8 mouse cellular contexts compared by ENCODE assay signal in genomic region chr10:63382372-63383279, GRCm38 (mm10). TPM values are rescaled to one million over a fixed set of nuclear protein-coding genes. Genes with fewer than 3 reads are reported as not detected.
DNase-seq lines count a peak whose midpoint lies in the region; ATAC-seq and TF ChIP-seq lines count a peak whose summit lies in the region.

Gene Dnajc12 (plus strand): TSS chr10:63382443.

- H3K4me3 ChIP-seq in CH12.LX (replicated peaks in 1 of 3; ENCODE audit: low read depth in 2 of 3, low read length in 2 of 3, poor library complexity in 1 of 3), result peak within 1 kb of the TSS; percentile 59 to 70 (median 64)
- H3K4me3 ChIP-seq in forebrain, embryonic 11.5 days (ENCODE audit: low read depth, low read length), result peak within 1 kb of the TSS; percentile 48
- peak within 1 kb of the TSS; percentile 64 for H3K4me3 ChIP-seq in heart, embryonic 16.5 days (ENCODE audit: low read length)
- peak within 1 kb of the TSS; percentile 67 for H3K4me3 ChIP-seq in liver, embryonic 15.5 days (replicated peaks)
- H3K4me3 ChIP-seq in neural tube, embryonic 12.5 days, result peak within 1 kb of the TSS; percentile 47

- under 1% methylated on average over 28 of the region's 28 CpGs for WGBS in forebrain, embryonic 11.5 days
- WGBS in heart, embryonic 16.5 days, result under 1% methylated on average over 28 of the region's 28 CpGs
- under 1% methylated on average over 28 of the region's 28 CpGs for WGBS in liver, embryonic 15.5 days (ENCODE audit: insufficient replicate concordance)
- under 1% methylated on average over 28 of the region's 28 CpGs for WGBS in neural tube, embryonic 12.5 days

- peak; percentile 47 to 86; a peak in 3 of 4 replicates for TF ChIP-seq CTCF in CH12.LX (conservative IDR thresholded peaks at IDR 0.05 in 1 of 2, IDR thresholded peaks at IDR 0.05 in 1 of 2; ENCODE audit: low read depth in 2 of 2, low read length in 2 of 2)

- no peaks in the 10 kb centered on the region for H3K36me3 ChIP-seq in CH12.LX (replicated peaks in 1 of 2; ENCODE audit: control insufficient read depth in 1 of 2, insufficient read depth in 1 of 2, low read length in 1 of 2)
- H3K36me3 ChIP-seq in forebrain, embryonic 11.5 days (ENCODE audit: control insufficient read depth, insufficient read depth, low read length), result no peaks in the 10 kb centered on the region
- H3K36me3 ChIP-seq in heart, embryonic 16.5 days (ENCODE audit: control insufficient read depth, insufficient read depth), result no peaks in the 10 kb centered on the region
- no peaks in the 10 kb centered on the region for H3K36me3 ChIP-seq in liver, embryonic 15.5 days (replicated peaks)
- no peaks in the 10 kb centered on the region for H3K36me3 ChIP-seq in neural tube, embryonic 12.5 days

- in situ Hi-C loops in CH12.LX (cut with MboI; ENCODE audit: low pct_ligation_motif_present, low pct_unique_long_range_greater_than_20kb, low sequenced_read_pairs), result loop anchor here (5.0 kb wide), 2 partner anchors 65 to 230 kb away; no protein-coding TSS in a partner anchor

- H3K27me3 ChIP-seq in CH12.LX (replicated peaks), result no peaks in the 10 kb centered on the region
- no peaks in the 10 kb centered on the region for H3K27me3 ChIP-seq in forebrain, embryonic 11.5 days (ENCODE audit: control insufficient read depth, insufficient read depth, low read length)
- no peaks in the 10 kb centered on the region for H3K27me3 ChIP-seq in heart, embryonic 16.5 days (ENCODE audit: control insufficient read depth, insufficient read depth, low read length)
- H3K27me3 ChIP-seq in liver, embryonic 15.5 days, result no peaks in the 10 kb centered on the region
- H3K27me3 ChIP-seq in neural tube, embryonic 12.5 days (replicated peaks), result no peaks in the 10 kb centered on the region

- H3K79me2 ChIP-seq in CH12.LX (replicated peaks; ENCODE audit: control insufficient read depth, extremely low read depth, insufficient read depth, poor library complexity, severe bottlenecking), result no peaks in the 10 kb centered on the region

- dilution Hi-C loops in CH12.LX (cut with MboI; ENCODE audit: extremely low pct_ligation_motif_present, extremely low pct_unique_long_range_greater_than_20kb, low sequenced_read_pairs), result no loop called here

- ATAC-seq in forebrain, embryonic 11.5 days (replicated peaks; ENCODE audit: low FRiP score), result peak; percentile 91
- peak; percentile 91 for ATAC-seq in heart, embryonic 16.5 days (replicated peaks; ENCODE audit: extremely low read depth, insufficient read depth, low FRiP score)
- peak; percentile 82 for ATAC-seq in liver, embryonic 15.5 days (ENCODE audit: insufficient read depth)
- ATAC-seq in neural tube, embryonic 12.5 days (ENCODE audit: low FRiP score, low read depth), result peak; percentile 91

- H3K4me1 ChIP-seq in CH12.LX (ENCODE audit: control insufficient read depth in 1 of 2, insufficient read depth in 2 of 2), result peaks cover 3 to 9% of the 10 kb centered on the region in 2 experiments; a peak in 3 of 4 replicates
- peaks cover 6% of the 10 kb centered on the region; the same call in 1 of the 2 replicates for H3K4me1 ChIP-seq in forebrain, embryonic 11.5 days (replicated peaks; ENCODE audit: control insufficient read depth, insufficient read depth, low read length)
- H3K4me1 ChIP-seq in heart, embryonic 16.5 days (ENCODE audit: control insufficient read depth, insufficient read depth, low read length), result peaks cover 6% of the 10 kb centered on the region
- H3K4me1 ChIP-seq in liver, embryonic 15.5 days (replicated peaks), result peaks cover 20% of the 10 kb centered on the region
- H3K4me1 ChIP-seq in neural tube, embryonic 12.5 days, result peaks cover 7% of the 10 kb centered on the region

- peak; percentile 97 for DNase-seq in CH12.LX (ENCODE audit: extremely low read depth)
- DNase-seq in c-Kit-positive CD71-positive TER-119-negative erythroid progenitor cells, embryonic 14.5 days (ENCODE audit: low read depth), result peak; percentile 96
- peak; percentile 85 for DNase-seq in forebrain, embryonic 11.5 days (ENCODE audit: low spot score)
- peak; percentile 88 to 94 for DNase-seq in kidney, postnatal 36 days
- DNase-seq in telencephalon, adult 2 months (ENCODE audit: low read depth, low spot score), result peak; percentile 99

- peak; percentile 88 for TF ChIP-seq POLR2A in CH12.LX (IDR thresholded peaks at IDR 0.05; ENCODE audit: low read depth, low read length)

- TF ChIP-seq EP300 in CH12.LX (IDR thresholded peaks at IDR 0.05; ENCODE audit: low read length), result no peak

- H3K9ac ChIP-seq in CH12.LX (ENCODE audit: insufficient read depth, low read depth), result peak within 1 kb of the TSS; percentile 62
- H3K9ac ChIP-seq in forebrain, embryonic 11.5 days (ENCODE audit: low read length), result peak within 1 kb of the TSS; percentile 64
- H3K9ac ChIP-seq in heart, embryonic 16.5 days (ENCODE audit: low read length), result peak within 1 kb of the TSS; percentile 79
- H3K9ac ChIP-seq in liver, embryonic 15.5 days, result peak within 1 kb of the TSS; percentile 69
- H3K9ac ChIP-seq in neural tube, embryonic 12.5 days, result peak within 1 kb of the TSS; percentile 61

- H3K4me2 ChIP-seq in CH12.LX (ENCODE audit: insufficient read depth, low read depth, poor library complexity, severe bottlenecking), result peak within 1 kb of the TSS; percentile 90
- peak within 1 kb of the TSS; percentile 86 for H3K4me2 ChIP-seq in forebrain, embryonic 11.5 days (ENCODE audit: low read depth, low read length, severe bottlenecking)
- peak within 1 kb of the TSS; percentile 82 for H3K4me2 ChIP-seq in heart, embryonic 16.5 days (ENCODE audit: low read depth, low read length)
- H3K4me2 ChIP-seq in liver, embryonic 15.5 days, result peak within 1 kb of the TSS; percentile 96
- H3K4me2 ChIP-seq in neural tube, embryonic 12.5 days (replicated peaks), result peak within 1 kb of the TSS; percentile 88

- no peak within 1 kb of the TSS for H3K27ac ChIP-seq in CH12.LX (ENCODE audit: insufficient read depth, low read depth)
- H3K27ac ChIP-seq in forebrain, embryonic 11.5 days (ENCODE audit: low read depth, low read length), result no peak within 1 kb of the TSS
- peak within 1 kb of the TSS; percentile 59; the same call in 1 of the 2 replicates for H3K27ac ChIP-seq in heart, embryonic 16.5 days (ENCODE audit: low read length)
- H3K27ac ChIP-seq in liver, embryonic 15.5 days (replicated peaks), result 0 out of 2 replicates have a peak within 1 kb of the TSS, but pooled peaks have one; percentile 29
- H3K27ac ChIP-seq in neural tube, embryonic 12.5 days, result no peak within 1 kb of the TSS

- TF ChIP-seq RAD21 in CH12.LX (IDR thresholded peaks at IDR 0.05; ENCODE audit: low read depth, low read length), result peak; percentile 79

- H3K9me3 ChIP-seq in CH12.LX (replicated peaks; ENCODE audit: low read length), result no peaks in the 10 kb centered on the region
- no peaks in the 10 kb centered on the region for H3K9me3 ChIP-seq in forebrain, embryonic 11.5 days (ENCODE audit: control insufficient read depth, low read length)
- H3K9me3 ChIP-seq in heart, embryonic 16.5 days (replicated peaks; ENCODE audit: control insufficient read depth, low read length), result no peaks in the 10 kb centered on the region
- no peaks in the 10 kb centered on the region for H3K9me3 ChIP-seq in liver, embryonic 15.5 days (replicated peaks)
- H3K9me3 ChIP-seq in neural tube, embryonic 12.5 days, result no peaks in the 10 kb centered on the region

TF ChIP-seq in CH12.LX, 34 proteins besides CTCF, POLR2A, EP300 and RAD21 (continues in another document):
- no peak for TF ChIP-seq IRF4 (IDR thresholded peaks at IDR 0.05; ENCODE audit: low read depth, low read length)
- TF ChIP-seq MAX (IDR thresholded peaks at IDR 0.05; ENCODE audit: low read length), result no peak
- TF ChIP-seq ZMIZ1 (IDR thresholded peaks at IDR 0.05; ENCODE audit: low read depth, low read length), result peak; percentile 79; the same call in 1 of the 2 replicates
- no peak for TF ChIP-seq RCOR1 (conservative IDR thresholded peaks at IDR 0.05; ENCODE audit: low read depth, low read length)
- peak; percentile 98 for TF ChIP-seq CHD2 (IDR thresholded peaks at IDR 0.05; ENCODE audit: low read length)
- TF ChIP-seq MXI1 (IDR thresholded peaks at IDR 0.05; ENCODE audit: low read depth, low read length), result peak; percentile 64; the same call in 1 of the 2 replicates
- TF ChIP-seq ELF1 (IDR thresholded peaks at IDR 0.05; ENCODE audit: low read depth, low read length), result peak; percentile 92
- peak; percentile 57; the same call in 1 of the 2 replicates for TF ChIP-seq MEF2A (IDR thresholded peaks at IDR 0.05; ENCODE audit: borderline replicate concordance, low read depth, low read length)
- TF ChIP-seq NELFE (IDR thresholded peaks at IDR 0.05; ENCODE audit: low read depth, low read length), result peak; percentile 86
- no peak for TF ChIP-seq ETS1 (conservative IDR thresholded peaks at IDR 0.05; ENCODE audit: low read depth, low read length)
- peak; percentile 97 for TF ChIP-seq HCFC1 (IDR thresholded peaks at IDR 0.05; ENCODE audit: low read depth, low read length)
- TF ChIP-seq PAX5 (IDR thresholded peaks at IDR 0.05; ENCODE audit: low read length), result no peak
- TF ChIP-seq ZNF384 (IDR thresholded peaks at IDR 0.05; ENCODE audit: low read depth, low read length), result peak; percentile 65
- peak; percentile 64; the same call in 1 of the 2 replicates for TF ChIP-seq POLR2AphosphoS2 (IDR thresholded peaks at IDR 0.05; ENCODE audit: low read depth, low read length)
- peak; percentile 69; the same call in 1 of the 2 replicates for TF ChIP-seq MYC (IDR thresholded peaks at IDR 0.05; ENCODE audit: low read depth, low read length)
- TF ChIP-seq E2F4 (IDR thresholded peaks at IDR 0.05; ENCODE audit: insufficient replicate concordance, low read depth, low read length), result no peak
- no peak for TF ChIP-seq ZC3H11A (IDR thresholded peaks at IDR 0.05; ENCODE audit: low read depth, low read length)
- peak; percentile 98 for TF ChIP-seq TBP (conservative IDR thresholded peaks at IDR 0.05; ENCODE audit: low read depth, low read length)
- no peak for TF ChIP-seq UBTF (IDR thresholded peaks at IDR 0.05; ENCODE audit: low read depth, low read length)
- no peak for TF ChIP-seq JUN (IDR thresholded peaks at IDR 0.05; ENCODE audit: insufficient read depth, low read depth, low read length)
- TF ChIP-seq NRF1 (IDR thresholded peaks at IDR 0.05; ENCODE audit: low read depth, low read length), result no peak
- no peak for TF ChIP-seq USF1 (IDR thresholded peaks at IDR 0.05; ENCODE audit: low read depth, low read length)
- TF ChIP-seq MAZ (IDR thresholded peaks at IDR 0.05; ENCODE audit: low read depth, low read length), result no peak

RNA-seq across cellular contexts. Expression of gene Dnajc12, which starts in this region (rescaled TPM):
- total RNA-seq in CH12.LX (2012; rRNA removed) (3.7 and 3.8 TPM in 2 replicates), CH12.LX (2014; rRNA removed) (0.83 and 2.4 TPM in 2 replicates)
- polyA plus RNA-seq in CH12.LX (2012; ENCODE audit: insufficient read length, low read depth), result 1.3 and 1.5 TPM in 2 replicates
- 6.4 and 8.7 TPM in 2 replicates for polyA plus RNA-seq in forebrain, embryonic 11.5 days (2014; fragmentation: Nextera tagmentation; extraction: Ambion mirVana)
- polyA plus RNA-seq in heart, embryonic 16.5 days (2015; fragmentation: Nextera tagmentation; extraction: Ambion mirVana), result 6.6 and 7.5 TPM in 2 replicates
- 14.8 and 16.7 TPM in 2 replicates for polyA plus RNA-seq in liver, embryonic 15.5 days (2015; fragmentation: Nextera tagmentation; extraction: Ambion mirVana)
- 19.3 and 21.1 TPM in 2 replicates for polyA plus RNA-seq in neural tube, embryonic 12.5 days (2016; fragmentation: Nextera tagmentation; extraction: Ambion mirVana)

Comparison
In these comparisons a context has a peak if more than half of its experiments do, and no peak if none do; other contexts are left out.
1. H3K27ac ChIP-seq: peak in heart, embryonic 16.5 days (single experiment) and liver, embryonic 15.5 days (single experiment); none in CH12.LX (single experiment), forebrain, embryonic 11.5 days (single experiment) and neural tube, embryonic 12.5 days (single experiment).
2. Peak in every context shown above with its lines, with median percentiles within 50 percentile points of each other: DNase-seq, H3K4me2 ChIP-seq, H3K4me3 ChIP-seq, H3K9ac ChIP-seq and ATAC-seq.